Mouse (Mus musculus) liver, adult 2 months (tissue): ENCODE data around the gene Stab1. TPM values are rescaled to one million over a fixed set of nuclear protein-coding genes. Genes with fewer than 3 reads are reported as not detected.

Experiments used
- DNase-seq: peaks from one replicate; pipeline ENCODE4 v3.0.0-alpha.2; 2011; ENCODE audit warnings: low read depth, low spot score; ENCODE audit errors: extremely low read depth
- H3K27ac ChIP-seq: fragments of 200-500 bp; replicated peaks from 2 replicates; pipeline ENCODE4 v1.5.1; 2012; ENCODE audit warnings: low read depth, mild to moderate bottlenecking, control low read depth, inconsistent platforms, low read length; ENCODE audit not compliant: insufficient read depth
- H3K27me3 ChIP-seq: fragments of 200-500 bp; 2 replicates; pipeline ENCODE4 v1.6.1; 2012; ENCODE audit warnings: mild to moderate bottlenecking, moderate library complexity, low read length, inconsistent platforms; ENCODE audit not compliant: control insufficient read depth, insufficient read depth
- H3K36me3 ChIP-seq: fragments of 200-500 bp; 2 replicates; pipeline ENCODE4 v1.6.1; 2012; ENCODE audit warnings: low read length, inconsistent platforms; ENCODE audit not compliant: control insufficient read depth, insufficient read depth
- H3K4me1 ChIP-seq: fragments of 200-500 bp; 2 replicates; pipeline ENCODE4 v1.6.1; 2011; ENCODE audit warnings: low read length; ENCODE audit not compliant: control insufficient read depth, insufficient read depth
- H3K4me3 ChIP-seq: fragments of 200-500 bp; 2 replicates; pipeline ENCODE4 v1.5.1; 2011; ENCODE audit warnings: low read depth, mild to moderate bottlenecking, control low read depth, low read length, moderate library complexity; ENCODE audit not compliant: insufficient read depth
- H3K79me2 ChIP-seq: fragments of 200-500 bp; 2 replicates; pipeline ENCODE4 v1.6.1; 2012; ENCODE audit warnings: inconsistent platforms, mild to moderate bottlenecking, low read length, moderate library complexity; ENCODE audit not compliant: control insufficient read depth, insufficient read depth
- H3K9ac ChIP-seq: fragments of 200-500 bp; 2 replicates; pipeline ENCODE4 v1.6.1; 2012; ENCODE audit warnings: low read depth, mild to moderate bottlenecking, control low read depth, inconsistent platforms, low read length
- CTCF ChIP-seq: fragments of 200-500 bp; IDR thresholded peaks from 2 replicates; pipeline ENCODE4 v1.5.1; 2011; ENCODE audit warnings: low read depth, low read length, control low read depth
- POLR2A ChIP-seq: fragments of 200-500 bp; IDR thresholded peaks from 2 replicates; pipeline ENCODE4 v1.6.1; 2011; ENCODE audit warnings: low read length, control low read depth; ENCODE audit not compliant: insufficient read depth; ENCODE audit errors: extremely low read depth
- WGBS: fragments of 180-500 bp; shearing (Covaris S2); methylation state at CpG from one replicate; pipeline ENCODE4 v1.1.7; 2018; 5-methylcytosine and 5-hydroxymethylcytosine counted together
- polyA plus RNA-seq: library from polyadenylated mRNA; depleted of rRNA; stranded (reverse); fragments of >200 nt; gene quantifications from 2 replicates; pipeline ENCODE4 v1.2.3, GENCODE M21; 2012; rRNA removed
- total RNA-seq: library from RNA; depleted of rRNA; stranded (reverse); fragments of >200 nt; gene quantifications from 2 replicates; pipeline ENCODE4 v1.2.3, GENCODE M21; 2014; rRNA removed

Stab1 gene
- total and polyA plus RNA-seq, 2 experiments, result 27.0 to 52.3 TPM

GRCm38 (mm10) chr14:31110613-31111012 lies 57.8 kb downstream of the Stab1 start:
- Histone ChIP-seq H3K27ac (peak overlapping the region; percentile 41; the same call in 1 of the 2 replicates), H3K79me2 (no peaks in the 10 kb centered on the region; the same call in 1 of the 2 replicates), H3K4me3 (no peak overlapping the region), H3K4me1 (peaks cover 23% of the 10 kb centered on the region), H3K9ac (no peak overlapping the region), H3K36me3 (peaks cover 38% of the 10 kb centered on the region), H3K27me3 (no peaks in the 10 kb centered on the region)
- WGBS, result 37% methylated on average over 3 of the region's 3 CpGs
- no peak for DNase-seq
- no peak for TF ChIP-seq POLR2A
- TF ChIP-seq CTCF, result no peak

DNA sequence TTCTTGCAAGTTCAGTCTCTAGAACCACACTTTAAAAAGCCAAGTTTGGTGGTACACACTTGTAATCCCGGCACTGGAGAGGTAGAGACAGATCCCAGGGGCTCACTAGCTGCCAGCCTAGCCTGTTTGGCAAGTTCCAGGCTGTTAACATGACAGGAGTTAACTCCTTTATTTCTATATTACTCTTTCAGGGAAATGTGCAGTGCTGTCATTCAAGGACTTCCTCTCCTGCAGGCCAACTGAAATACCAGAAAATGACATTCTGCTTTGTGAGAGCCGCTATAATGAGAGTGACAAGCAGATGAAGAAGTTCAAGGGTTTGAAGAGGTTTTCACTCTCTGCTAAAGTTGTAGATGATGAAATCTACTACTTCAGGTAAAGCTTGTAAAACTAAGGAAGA lies 63.3 kb downstream of the Stab1 start:
- no peaks in the 10 kb centered on the region for H3K4me1 ChIP-seq
- H3K79me2 ChIP-seq, result no peaks in the 10 kb centered on the region
- 95% methylated on average over 2 of the region's 2 CpGs for WGBS
- no peak overlapping the region for H3K9ac ChIP-seq
- H3K36me3 ChIP-seq, result peaks cover 39% of the 10 kb centered on the region
- no peak overlapping the region for H3K4me3 ChIP-seq
- TF ChIP-seq POLR2A (no peak), CTCF (no peak)
- H3K27me3 ChIP-seq, result no peaks in the 10 kb centered on the region
- DNase-seq, result no peak
- H3K27ac ChIP-seq, result no peak overlapping the region

DNA sequence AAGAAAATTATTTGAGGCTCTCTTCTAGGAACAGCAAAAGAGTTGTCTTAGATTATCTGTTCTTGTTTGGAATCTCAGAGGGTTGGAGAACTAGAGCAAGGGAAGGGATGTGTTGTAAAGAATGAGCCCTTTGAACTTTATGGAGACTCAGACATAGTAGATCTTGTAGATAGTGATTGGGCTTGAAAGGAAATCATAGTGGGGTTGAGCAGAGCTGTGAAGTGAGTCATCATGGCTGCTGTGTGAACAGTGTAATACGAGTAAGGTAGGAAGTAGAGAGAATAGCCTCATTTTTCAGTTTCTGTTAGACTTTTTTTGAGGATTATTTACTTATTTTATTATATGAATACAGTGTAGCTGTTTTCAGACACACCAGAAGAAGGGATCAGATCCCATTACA lies 78.5 kb downstream of the Stab1 start:
- no peak overlapping the region for H3K27ac ChIP-seq
- no peaks in the 10 kb centered on the region for H3K27me3 ChIP-seq
- DNase-seq, result no peak
- H3K79me2 ChIP-seq, result no peaks in the 10 kb centered on the region
- TF ChIP-seq POLR2A, result no peak
- TF ChIP-seq CTCF, result no peak
- H3K4me1 ChIP-seq, result no peaks in the 10 kb centered on the region
- peaks cover 35% of the 10 kb centered on the region for H3K36me3 ChIP-seq
- no peak overlapping the region for H3K9ac ChIP-seq
- WGBS, result 75% methylated on average over 1 of the region's 1 CpGs
- no peak overlapping the region for H3K4me3 ChIP-seq

Other genes with a start within 250 kb of the Stab1 start
- gene Itih3, start 244.9 kb downstream of the Stab1 start, total RNA-seq, result 603 and 791 TPM in 2 replicates
- gene Itih3, start 244.9 kb downstream of the Stab1 start, polyA plus RNA-seq, result 335 and 492 TPM in 2 replicates
- 544 and 683 TPM in 2 replicates for gene Itih1, start 225.4 kb downstream of the Stab1 start, total RNA-seq
- 457 and 504 TPM in 2 replicates for gene Itih1, start 225.4 kb downstream of the Stab1 start, polyA plus RNA-seq
- 6.7 and 7.5 TPM in 2 replicates for gene Nek4, start 217.3 kb downstream of the Stab1 start, total RNA-seq
- 2.9 and 3.1 TPM in 2 replicates for gene Nek4, start 217.3 kb downstream of the Stab1 start, polyA plus RNA-seq
- 8.8 and 10.2 TPM in 2 replicates for gene Glt8d1, start 167.2 kb downstream of the Stab1 start, total RNA-seq
- gene Glt8d1, start 167.2 kb downstream of the Stab1 start, polyA plus RNA-seq, result 3.1 and 5.4 TPM in 2 replicates
- gene Spcs1, start 167.0 kb downstream of the Stab1 start, total RNA-seq, result 158 and 183 TPM in 2 replicates
- gene Spcs1, start 167.0 kb downstream of the Stab1 start, polyA plus RNA-seq, result 101 and 128 TPM in 2 replicates
- 26.3 and 28.7 TPM in 2 replicates for gene Pbrm1, start 149.5 kb downstream of the Stab1 start, total RNA-seq
- gene Pbrm1, start 149.5 kb downstream of the Stab1 start, polyA plus RNA-seq, result 6.1 and 6.3 TPM in 2 replicates
- 16.3 and 21.1 TPM in 2 replicates for gene Gnl3, start 149.5 kb downstream of the Stab1 start, total RNA-seq
- 8.3 and 18.2 TPM in 2 replicates for gene Gnl3, start 149.5 kb downstream of the Stab1 start, polyA plus RNA-seq
- 30.9 and 35.3 TPM in 2 replicates for gene Smim4, start 39.7 kb downstream of the Stab1 start, total RNA-seq
- 63.8 and 65.1 TPM in 2 replicates for gene Smim4, start 39.7 kb downstream of the Stab1 start, polyA plus RNA-seq
- gene Nt5dc2, start 37.6 kb downstream of the Stab1 start, total RNA-seq, result 3.0 and 6.0 TPM in 2 replicates
- 14.8 and 17.5 TPM in 2 replicates for gene Nt5dc2, start 37.6 kb downstream of the Stab1 start, polyA plus RNA-seq
- gene Tnnc1, start 39.7 kb upstream of the Stab1 start, total RNA-seq, result 0.27 and 0.83 TPM in 2 replicates
- 0.32 TPM in 1 of 2 replicates, not detected in the other for gene Tnnc1, start 39.7 kb upstream of the Stab1 start, polyA plus RNA-seq
- 66.7 and 83.0 TPM in 2 replicates for gene Nisch, start 48.3 kb upstream of the Stab1 start, total RNA-seq
- 107 and 152 TPM in 2 replicates for gene Nisch, start 48.3 kb upstream of the Stab1 start, polyA plus RNA-seq
- under 0.01 and 0.27 TPM in 2 replicates for gene Sema3g, start 49.2 kb upstream of the Stab1 start, total RNA-seq
- 0.05 and 0.19 TPM in 2 replicates for gene Sema3g, start 49.2 kb upstream of the Stab1 start, polyA plus RNA-seq
- gene Phf7, start 82.7 kb upstream of the Stab1 start, total RNA-seq, result 6.9 and 9.0 TPM in 2 replicates
- 4.4 and 4.5 TPM in 2 replicates for gene Phf7, start 82.7 kb upstream of the Stab1 start, polyA plus RNA-seq
- 16.1 and 16.4 TPM in 2 replicates for gene Bap1, start 82.8 kb upstream of the Stab1 start, total RNA-seq
- gene Bap1, start 82.8 kb upstream of the Stab1 start, polyA plus RNA-seq, result 24.5 and 26.7 TPM in 2 replicates
- under 0.01 and 0.07 TPM in 2 replicates for gene Dnah1, start 155.3 kb upstream of the Stab1 start, total RNA-seq
- gene Dnah1, start 155.3 kb upstream of the Stab1 start, polyA plus RNA-seq, result 0.01 and 0.04 TPM in 2 replicates
- 34.8 and 38.1 TPM in 2 replicates for gene Capn7, start 168.0 kb upstream of the Stab1 start, total RNA-seq
- gene Capn7, start 168.0 kb upstream of the Stab1 start, polyA plus RNA-seq, result 6.1 and 6.7 TPM in 2 replicates